Mouse (Mus musculus) left cerebral cortex, adult 11 months (tissue): Measurements from ENCODE around the gene Hddc2.
A peak's percentile ranks its signal among the peaks of the same experiment; 100 is the strongest.

Source experiments
- DNase-seq: peaks from one replicate; pipeline ENCODE4 v3.0.0; 2022; ENCODE audit warnings: low spot score

Gene Hddc2

GRCm38 (mm10) chr10:31312865-31313848, at the start of gene Hddc2:
Hddc2 (plus strand) TSS chr10:31313383.
- DNase-seq = peak; percentile 19

- no peak for DNase-seq
Measured at GRCm38 (mm10) chr10:31272738-31273137, 40.4 kb upstream of the Hddc2 start.

GRCm38 (mm10) chr10:31273171-31273570, 40.0 kb upstream of the Hddc2 start:
- DNase-seq = no peak

- no peak for DNase-seq
Measured at GRCm38 (mm10) chr10:31287787-31288186, 25.4 kb upstream of the Hddc2 start.

GRCm38 (mm10) chr10:31288697-31289390, 24.3 kb upstream of the Hddc2 start:
- no peak for DNase-seq

- DNase-seq = peak; percentile 18
Measured at GRCm38 (mm10) chr10:31295705-31296104, 17.5 kb upstream of the Hddc2 start.

- no peak for DNase-seq
Measured at GRCm38 (mm10) chr10:31296458-31296857, 16.7 kb upstream of the Hddc2 start.

GRCm38 (mm10) chr10:31297106-31297505, 16.1 kb upstream of the Hddc2 start:
- DNase-seq = no peak

GRCm38 (mm10) chr10:31298263-31298662, 14.9 kb upstream of the Hddc2 start:
- DNase-seq = no peak

- peak; percentile 41 for DNase-seq
Measured at GRCm38 (mm10) chr10:31298921-31299574, 14.1 kb upstream of the Hddc2 start.

- DNase-seq = no peak
Measured at GRCm38 (mm10) chr10:31300292-31300691, 12.9 kb upstream of the Hddc2 start.

GRCm38 (mm10) chr10:31303446-31303845, 9.7 kb upstream of the Hddc2 start:
- DNase-seq = no peak

GRCm38 (mm10) chr10:31307024-31307598, 6.1 kb upstream of the Hddc2 start:
- DNase-seq = no peak

GRCm38 (mm10) chr10:31318491-31318890, 5.3 kb downstream of the Hddc2 start:
- no peak for DNase-seq

- no peak for DNase-seq
Measured at GRCm38 (mm10) chr10:31329436-31329835, 16.3 kb downstream of the Hddc2 start.

- DNase-seq = no peak
Measured at GRCm38 (mm10) chr10:31330286-31330962, 17.2 kb downstream of the Hddc2 start.

- no peak for DNase-seq
Measured at GRCm38 (mm10) chr10:31331225-31331775, 18.1 kb downstream of the Hddc2 start.

GRCm38 (mm10) chr10:31336432-31336831, 23.2 kb downstream of the Hddc2 start:
- no peak for DNase-seq

GRCm38 (mm10) chr10:31346401-31346800, 33.2 kb downstream of the Hddc2 start:
- DNase-seq = no peak

- no peak for DNase-seq
Measured at GRCm38 (mm10) chr10:31351056-31351455, 37.9 kb downstream of the Hddc2 start.

- no peak for DNase-seq
Measured at GRCm38 (mm10) chr10:31352845-31353427, 39.8 kb downstream of the Hddc2 start.
